Mouse (Mus musculus): ENCODE measurements around the gene Sigmar1. TPM values are rescaled to one million over a fixed set of nuclear protein-coding genes. Genes with fewer than 3 reads are reported as not detected.
"Not testable (repeated sequence)": the region's sequence is repeated elsewhere in the genome, so short reads cannot be mapped to it uniquely, and the experiment has no call there.

Sigmar1 gene
- total RNA-seq, 2 experiments from 2014 or later, result 32.9 to 46.7 TPM

DNA sequence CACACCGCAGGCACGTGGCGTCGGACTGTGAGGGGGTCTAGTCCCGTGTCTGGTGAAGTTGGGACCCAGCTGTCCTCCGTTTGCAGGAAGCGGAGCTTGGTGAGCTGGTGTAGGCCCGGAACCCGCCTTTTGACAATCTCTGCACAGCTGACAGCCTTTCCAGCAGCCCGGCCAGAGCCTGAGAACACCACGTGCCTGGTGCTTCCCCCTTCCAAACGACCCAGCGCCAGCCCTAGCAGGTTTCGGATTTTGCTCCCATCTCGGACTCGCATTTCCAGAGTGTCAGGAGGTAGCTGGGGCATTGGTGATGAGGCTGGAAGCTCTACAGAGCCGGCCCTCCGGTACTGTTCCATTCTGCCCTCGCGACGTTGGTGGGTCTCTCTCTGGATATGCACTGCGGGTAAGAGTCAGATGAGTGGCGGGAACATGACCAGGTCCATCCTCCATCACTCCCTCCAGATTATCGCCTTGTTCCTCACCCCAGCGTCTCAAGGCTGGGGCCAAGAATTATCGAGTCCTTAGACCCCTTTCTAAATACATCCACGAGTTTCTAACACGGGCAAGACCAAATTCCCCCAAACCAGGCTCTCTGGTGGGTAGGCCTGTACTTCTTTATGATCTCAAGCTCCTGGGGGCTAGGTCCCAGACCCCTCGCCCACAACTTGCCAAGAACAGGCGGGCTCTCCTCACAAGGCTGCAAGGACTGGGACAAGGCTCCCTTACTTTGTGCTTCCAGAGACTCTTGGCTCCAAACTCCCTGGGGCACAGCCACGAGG is 43.3 kb downstream of the Sigmar1 start:
- ATAC-seq (replicated peaks; ENCODE audit: poor library complexity, severe bottlenecking), result no peak

- no peak for ATAC-seq (replicated peaks; ENCODE audit: poor library complexity, severe bottlenecking)
These were observed 44.1 kb downstream of the Sigmar1 start for GRCm38 (mm10) chr4:41711705-41712375.

GRCm38 (mm10) chr4:41710229-41710628 is 45.7 kb downstream of the Sigmar1 start:
- no peak for ATAC-seq (replicated peaks; ENCODE audit: poor library complexity, severe bottlenecking)

DNA sequence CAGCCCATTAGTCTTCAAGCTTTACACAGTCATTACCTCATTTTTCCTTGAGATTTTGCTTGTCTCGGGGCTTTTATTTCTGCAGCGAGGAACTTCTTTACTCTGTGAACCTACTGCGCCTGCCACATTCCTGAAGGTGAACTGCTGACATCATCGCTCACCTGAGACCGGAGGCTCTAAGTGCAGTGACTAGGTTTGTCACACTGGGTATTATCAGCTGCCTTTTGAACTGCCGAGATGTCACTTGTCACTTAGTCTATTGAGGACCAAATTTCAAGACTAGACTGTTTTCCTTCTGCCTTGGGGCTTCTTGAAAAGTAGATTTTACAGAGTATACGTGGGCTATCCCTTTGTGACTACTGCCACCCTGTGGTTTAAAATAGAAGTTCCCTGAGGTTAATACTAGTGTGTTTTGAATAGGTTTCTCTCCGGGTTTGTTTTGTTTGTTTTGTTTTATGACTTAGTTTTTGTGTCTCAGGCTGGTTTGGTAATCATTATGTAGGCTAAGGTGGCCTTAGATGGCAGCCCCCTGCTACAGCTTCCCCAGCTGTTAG is 47.7 kb downstream of the Sigmar1 start:
- no peak; the same call in 1 of the 2 replicates for ATAC-seq (replicated peaks; ENCODE audit: poor library complexity, severe bottlenecking)

- ATAC-seq (replicated peaks; ENCODE audit: poor library complexity, severe bottlenecking), result peak; percentile 75
These were observed 48.9 kb downstream of the Sigmar1 start for GRCm38 (mm10) chr4:41707011-41707535.

- no peak for ATAC-seq (replicated peaks; ENCODE audit: poor library complexity, severe bottlenecking)
These were observed 49.8 kb downstream of the Sigmar1 start for GRCm38 (mm10) chr4:41705922-41706754.

DNA sequence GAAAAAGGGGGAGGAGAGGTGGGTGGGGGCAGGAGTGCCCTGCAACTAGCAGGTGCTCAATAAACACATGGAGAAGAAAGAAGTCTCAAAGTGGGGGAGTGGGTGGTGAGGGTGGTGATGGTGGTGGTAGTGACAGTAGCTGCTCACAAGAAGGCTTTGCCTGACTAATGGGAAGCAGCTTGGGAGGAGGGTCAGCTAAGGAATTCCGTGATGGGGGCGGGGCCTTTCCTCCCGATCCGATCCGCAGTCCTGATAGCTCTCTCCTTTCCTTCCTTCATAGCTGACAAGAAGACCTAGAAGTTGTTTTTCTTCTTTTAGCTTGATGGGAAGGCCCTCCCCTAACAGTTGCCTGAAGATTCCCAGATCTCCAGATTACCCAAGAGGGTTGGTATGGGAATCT is 51.3 kb downstream of the Sigmar1 start:
- no peak for ATAC-seq (replicated peaks; ENCODE audit: poor library complexity, severe bottlenecking)

GRCm38 (mm10) chr4:41702226-41702625 is 53.7 kb downstream of the Sigmar1 start:
- not testable (repeated sequence) for ATAC-seq (replicated peaks; ENCODE audit: poor library complexity, severe bottlenecking)

- not testable (repeated sequence) for ATAC-seq (replicated peaks; ENCODE audit: poor library complexity, severe bottlenecking)
These were observed 55.7 kb downstream of the Sigmar1 start for GRCm38 (mm10) chr4:41700224-41700623.

DNA sequence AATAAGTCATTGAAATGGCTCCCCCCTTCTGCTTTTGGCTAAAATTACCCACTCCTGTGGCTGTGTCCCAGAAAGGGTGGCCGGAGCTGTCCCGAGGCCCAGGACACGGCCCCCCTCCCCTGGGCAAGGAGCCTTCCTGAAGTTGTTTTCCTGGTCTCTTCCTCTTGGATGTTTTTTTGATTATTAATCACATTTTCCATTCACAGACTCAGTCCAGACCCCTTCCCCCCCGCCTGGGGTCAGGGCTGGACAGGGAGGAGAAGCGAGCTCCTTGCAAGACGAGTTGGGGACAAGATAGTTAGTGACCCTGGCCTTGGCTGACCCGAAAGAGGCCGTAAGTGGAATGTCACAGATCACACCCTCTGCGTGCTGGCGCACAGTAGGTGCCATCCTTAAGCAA is 56.2 kb downstream of the Sigmar1 start, which contains the start of gene Il11ra1:
Gene Il11ra1 (plus strand): TSS at position 207 of the 400 bp plus-strand sequence.
- ATAC-seq (replicated peaks; ENCODE audit: poor library complexity, severe bottlenecking), result not testable (repeated sequence)

- ATAC-seq (replicated peaks; ENCODE audit: poor library complexity, severe bottlenecking), result not testable (repeated sequence)
These were observed 57.4 kb downstream of the Sigmar1 start for GRCm38 (mm10) chr4:41698421-41699016.

- not testable (repeated sequence) for ATAC-seq (replicated peaks; ENCODE audit: poor library complexity, severe bottlenecking)
These were observed 58.8 kb downstream of the Sigmar1 start, which contains the start of gene Cntfr for GRCm38 (mm10) chr4:41696930-41697841. Gene Cntfr (minus strand): TSS chr4:41697089.

DNA sequence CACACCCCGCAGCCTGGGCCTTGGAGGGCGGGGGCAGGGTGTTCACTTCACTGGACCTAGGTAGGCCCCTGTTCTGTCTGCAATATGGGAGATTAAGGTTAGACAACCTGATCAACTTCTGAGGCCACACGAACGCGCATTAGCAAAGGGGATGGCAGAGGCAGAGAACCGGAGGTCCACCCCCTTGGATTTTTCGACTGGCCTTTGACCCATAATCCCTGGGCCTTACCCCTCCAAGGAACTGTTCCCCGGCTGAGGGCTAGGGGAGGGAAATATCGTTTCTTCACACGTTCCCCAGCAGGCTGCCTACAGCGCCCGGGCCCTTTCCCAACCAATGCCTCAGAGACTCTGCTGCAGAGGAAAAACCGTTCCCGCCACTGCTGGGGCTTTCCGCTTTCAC is 59.5 kb downstream of the Sigmar1 start:
- not testable (repeated sequence) for ATAC-seq (replicated peaks; ENCODE audit: poor library complexity, severe bottlenecking)

GRCm38 (mm10) chr4:41695800-41696199 is 60.2 kb downstream of the Sigmar1 start:
- not testable (repeated sequence) for ATAC-seq (replicated peaks; ENCODE audit: poor library complexity, severe bottlenecking)

GRCm38 (mm10) chr4:41693511-41693910 is 62.4 kb downstream of the Sigmar1 start:
- not testable (repeated sequence) for ATAC-seq (replicated peaks; ENCODE audit: poor library complexity, severe bottlenecking)

- ATAC-seq (replicated peaks; ENCODE audit: poor library complexity, severe bottlenecking), result not testable (repeated sequence)
These were observed 65.9 kb downstream of the Sigmar1 start for GRCm38 (mm10) chr4:41690014-41690413.

DNA sequence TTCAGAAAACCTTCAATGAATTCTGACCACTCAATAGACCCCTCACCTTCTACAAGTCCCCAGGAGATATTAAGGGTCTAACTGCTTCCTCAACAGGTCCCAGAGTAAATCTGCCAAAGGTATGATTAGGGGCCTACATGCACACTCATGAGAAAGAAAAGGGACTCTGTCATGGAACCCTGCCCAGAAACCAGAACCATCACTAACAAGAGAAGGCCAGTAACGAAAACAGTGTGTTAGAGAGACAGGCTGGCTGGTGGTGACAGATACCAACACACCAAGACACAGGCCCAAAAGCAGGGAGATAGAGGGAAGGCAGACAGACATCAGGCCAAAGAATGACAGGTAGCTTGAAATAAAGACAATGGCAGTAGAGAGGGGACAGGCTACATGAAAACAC is 67.4 kb downstream of the Sigmar1 start:
- not testable (repeated sequence) for ATAC-seq (replicated peaks; ENCODE audit: poor library complexity, severe bottlenecking)

Data from granulocyte monocyte progenitor cell, adult 5-6 weeks (primary cell).